Mouse (Mus musculus): ENCODE measurements at regions not wholly inside any gene's neighbourhood (a gene's known extent, or its start where the extent isn't known, plus 50 kb on each side); places are given as distances from the start of the nearest gene placed in this dataset.

DNA sequence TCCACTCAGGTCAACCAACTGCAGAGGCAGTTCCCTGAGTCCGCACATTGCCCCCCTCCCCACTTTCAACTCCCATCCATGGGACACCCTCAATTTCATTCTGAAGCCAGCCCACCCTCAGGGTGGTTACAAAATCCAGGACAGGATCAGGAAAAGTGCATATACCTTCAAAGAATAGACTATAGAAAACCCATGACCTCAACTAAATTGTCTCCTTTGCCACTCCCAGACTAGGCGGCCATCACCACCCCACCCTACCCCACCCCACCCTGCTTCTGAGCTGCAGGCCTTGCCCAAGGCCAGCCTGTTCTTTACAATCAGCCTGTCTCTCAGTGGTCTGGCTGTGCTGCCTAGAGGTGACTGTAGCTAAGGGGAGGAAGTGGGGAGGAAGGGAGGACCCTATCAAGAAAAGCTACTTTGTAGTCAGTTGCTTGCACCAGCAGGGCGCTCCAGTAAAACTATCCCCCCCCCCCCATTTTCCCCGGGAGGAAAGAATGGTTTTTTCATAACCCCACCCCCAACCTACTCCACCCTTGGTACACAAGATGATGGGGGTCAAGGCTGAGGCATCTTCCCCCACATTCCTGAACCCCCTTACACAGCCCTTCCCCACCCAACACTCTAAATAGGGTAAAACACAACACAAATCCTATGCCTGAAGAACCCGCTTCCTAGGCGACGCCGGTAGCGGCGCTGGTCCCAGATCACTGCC, 490.9 kb downstream of the Prss52 start:
- no peak for DNase-seq (ENCODE audit: low read depth, low spot score)

DNA sequence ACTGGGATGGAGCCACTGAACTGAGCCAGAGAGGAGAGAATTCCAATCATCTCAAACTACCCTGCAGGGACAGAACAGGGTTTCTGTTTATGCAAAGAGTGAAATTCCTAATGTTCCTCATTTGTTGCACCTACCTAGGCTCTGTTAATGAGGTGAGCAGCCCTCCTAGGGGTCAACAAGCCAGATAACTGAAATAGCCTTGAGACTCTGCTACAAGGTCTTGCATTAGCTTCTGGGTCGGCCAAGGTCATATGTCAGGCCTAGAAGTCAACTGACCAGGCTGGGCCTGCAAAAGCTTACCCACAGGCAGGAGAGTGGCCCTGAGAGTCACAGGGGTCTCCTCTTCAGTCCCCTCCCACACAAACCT, 491.4 kb downstream of the Prss52 start:
- no peak for DNase-seq (ENCODE audit: low read depth, low spot score)

GRCm38 (mm10) chr14:64595891-64596290, 491.8 kb downstream of the Prss52 start:
- DNase-seq (ENCODE audit: low read depth, low spot score): no peak

GRCm38 (mm10) chr14:64597218-64597617, 493.1 kb downstream of the Prss52 start:
- no peak for DNase-seq (ENCODE audit: low read depth, low spot score)

Measured in A20 (cell line).